ENCODE assay signal across 13 mouse cellular contexts in genomic region chr15:82343368-82344287, GRCm38 (mm10). TPM values are rescaled to one million over a fixed set of nuclear protein-coding genes. Genes with fewer than 3 reads are reported as not detected.
DNase-seq lines count a peak whose midpoint lies in the region; ATAC-seq and TF ChIP-seq lines count a peak whose summit lies in the region.
"Had no signal": no experiment of that assay in that cellular context is flagged by ENCODE, and none has a peak within 500 bp of the region (broad histone marks: within the 10 kb centered on the region; RNA-seq: fewer than 3 reads in every experiment).

No protein-coding gene starts in this region.

- no peak for ATAC-seq in forebrain, embryonic 15.5 days (replicated peaks)
- ATAC-seq in midbrain, postnatal 0 days (ENCODE audit: low FRiP score): no peak
- no peak for ATAC-seq in kidney, embryonic 15.5 days (replicated peaks; ENCODE audit: low FRiP score)
- no peak for ATAC-seq in liver, embryonic 16.5 days (ENCODE audit: low read depth)

- H3K9me3 ChIP-seq in forebrain, embryonic 10.5 days: no peaks in the 10 kb centered on the region
- no peaks in the 10 kb centered on the region for H3K9me3 ChIP-seq in forebrain, embryonic 15.5 days
- no peaks in the 10 kb centered on the region for H3K9me3 ChIP-seq in midbrain, embryonic 10.5 days (replicated peaks)
- no peaks in the 10 kb centered on the region for H3K9me3 ChIP-seq in midbrain, postnatal 0 days (ENCODE audit: low read length)
- no peaks in the 10 kb centered on the region for H3K9me3 ChIP-seq in kidney, embryonic 15.5 days (replicated peaks)
- no peaks in the 10 kb centered on the region for H3K9me3 ChIP-seq in liver, embryonic 16.5 days (replicated peaks; ENCODE audit: control insufficient read depth, low read length)
- H3K9me3 ChIP-seq: heart, embryonic 15.5 days; limb, embryonic 12.5 days had no signal

- peaks cover 16% of the 10 kb centered on the region for H3K36me3 ChIP-seq in forebrain, embryonic 10.5 days (replicated peaks)
- peaks cover 10% of the 10 kb centered on the region for H3K36me3 ChIP-seq in forebrain, embryonic 15.5 days
- peaks cover 14% of the 10 kb centered on the region for H3K36me3 ChIP-seq in midbrain, embryonic 10.5 days
- peaks cover 10% of the 10 kb centered on the region for H3K36me3 ChIP-seq in midbrain, postnatal 0 days (ENCODE audit: insufficient read depth, low read length)
- H3K36me3 ChIP-seq in kidney, embryonic 15.5 days: peaks cover 10% of the 10 kb centered on the region
- H3K36me3 ChIP-seq in liver, embryonic 16.5 days (ENCODE audit: control insufficient read depth, insufficient read depth): peaks cover 20% of the 10 kb centered on the region

- peaks cover 33% of the 10 kb centered on the region for H3K27me3 ChIP-seq in forebrain, embryonic 10.5 days (ENCODE audit: poor library complexity, severe bottlenecking)
- H3K27me3 ChIP-seq in forebrain, embryonic 15.5 days: peaks cover 15% of the 10 kb centered on the region
- peaks cover 34% of the 10 kb centered on the region for H3K27me3 ChIP-seq in midbrain, embryonic 10.5 days (ENCODE audit: low read depth, poor library complexity, severe bottlenecking)
- peaks cover 9% of the 10 kb centered on the region; the same call in 1 of the 2 replicates for H3K27me3 ChIP-seq in midbrain, postnatal 0 days (ENCODE audit: insufficient read depth, low read length)
- no peaks in the 10 kb centered on the region for H3K27me3 ChIP-seq in kidney, embryonic 15.5 days
- no peaks in the 10 kb centered on the region for H3K27me3 ChIP-seq in liver, embryonic 16.5 days (ENCODE audit: control insufficient read depth, insufficient read depth, low read depth, low read length)
- H3K27me3 ChIP-seq: heart, embryonic 15.5 days had no signal

- no peak overlapping the region for H3K4me2 ChIP-seq in forebrain, embryonic 15.5 days (replicated peaks)
- H3K4me2 ChIP-seq in midbrain, postnatal 0 days (ENCODE audit: low read depth, low read length, poor library complexity, severe bottlenecking): no peak overlapping the region
- no peak overlapping the region for H3K4me2 ChIP-seq in kidney, embryonic 15.5 days
- peak overlapping the region; percentile 94 for H3K4me2 ChIP-seq in liver, embryonic 16.5 days (ENCODE audit: low read depth, low read length)
- H3K4me2 ChIP-seq: heart, embryonic 15.5 days; limb, embryonic 12.5 days had no signal

- WGBS in forebrain, embryonic 10.5 days: 92% methylated on average over 27 of the region's 27 CpGs
- WGBS in forebrain, embryonic 15.5 days: 88% methylated on average over 27 of the region's 27 CpGs
- WGBS in midbrain, embryonic 10.5 days: 90% methylated on average over 27 of the region's 27 CpGs
- 90% methylated on average over 27 of the region's 27 CpGs for WGBS in midbrain, postnatal 0 days
- 86% methylated on average over 27 of the region's 27 CpGs for WGBS in kidney, embryonic 15.5 days
- 82% methylated on average over 27 of the region's 27 CpGs for WGBS in liver, embryonic 16.5 days (ENCODE audit: insufficient replicate concordance)

- H3K4me3 ChIP-seq in forebrain, embryonic 10.5 days: no peak overlapping the region
- H3K4me3 ChIP-seq in forebrain, embryonic 15.5 days: no peak overlapping the region
- no peak overlapping the region for H3K4me3 ChIP-seq in midbrain, embryonic 10.5 days
- no peak overlapping the region for H3K4me3 ChIP-seq in midbrain, postnatal 0 days (ENCODE audit: low read depth, low read length)
- no peak overlapping the region for H3K4me3 ChIP-seq in kidney, embryonic 15.5 days (replicated peaks)
- H3K4me3 ChIP-seq in liver, embryonic 16.5 days (ENCODE audit: low read depth, low read length): peak overlapping the region; percentile 69
- H3K4me3 ChIP-seq: heart, embryonic 15.5 days; limb, embryonic 12.5 days had no signal

- peak overlapping the region; percentile 1 for H3K27ac ChIP-seq in forebrain, embryonic 10.5 days
- no peak overlapping the region for H3K27ac ChIP-seq in forebrain, embryonic 15.5 days (replicated peaks)
- H3K27ac ChIP-seq in midbrain, embryonic 10.5 days (replicated peaks): 0 out of 2 replicates have a peak overlapping the region, but pooled peaks have one; percentile 15
- no peak overlapping the region for H3K27ac ChIP-seq in midbrain, postnatal 0 days (ENCODE audit: low read depth, low read length)
- peak overlapping the region; percentile 41 for H3K27ac ChIP-seq in kidney, embryonic 15.5 days
- peak overlapping the region; percentile 100 for H3K27ac ChIP-seq in liver, embryonic 16.5 days (ENCODE audit: low read length)
- H3K27ac ChIP-seq: macrophage had no signal

- H3K9ac ChIP-seq in forebrain, embryonic 15.5 days (replicated peaks): no peak overlapping the region
- no peak overlapping the region for H3K9ac ChIP-seq in midbrain, postnatal 0 days (replicated peaks; ENCODE audit: low read length, poor library complexity, severe bottlenecking)
- H3K9ac ChIP-seq in kidney, embryonic 15.5 days: no peak overlapping the region
- peak overlapping the region; percentile 96 for H3K9ac ChIP-seq in liver, embryonic 16.5 days (ENCODE audit: low read depth, low read length)
- H3K9ac ChIP-seq: heart, embryonic 15.5 days; limb, embryonic 12.5 days had no signal

- peak; percentile 13 for DNase-seq in forebrain, embryonic 10.5 days (ENCODE audit: extremely low spot score, low spot score)
- DNase-seq in midbrain, embryonic 10.5 days (ENCODE audit: low spot score): no peak
- no peak for DNase-seq in midbrain, postnatal 0 days (ENCODE audit: low spot score)
- no peak for DNase-seq in thymus, postnatal 10 days (ENCODE audit: low spot score in 2 of 2)
- DNase-seq in gastrocnemius, postnatal 10 days: no peak
- DNase-seq: B cell, adult 2 months; thymus, postnatal 14 days had no signal

- peaks cover 52% of the 10 kb centered on the region for H3K4me1 ChIP-seq in forebrain, embryonic 10.5 days
- H3K4me1 ChIP-seq in forebrain, embryonic 15.5 days: peaks cover 24% of the 10 kb centered on the region
- peaks cover 49% of the 10 kb centered on the region for H3K4me1 ChIP-seq in midbrain, embryonic 10.5 days
- H3K4me1 ChIP-seq in midbrain, postnatal 0 days (ENCODE audit: insufficient read depth, low read length): peaks cover 7% of the 10 kb centered on the region; the same call in 1 of the 2 replicates
- peaks cover 58% of the 10 kb centered on the region for H3K4me1 ChIP-seq in kidney, embryonic 15.5 days
- H3K4me1 ChIP-seq in liver, embryonic 16.5 days (ENCODE audit: control insufficient read depth, low read depth, low read length): peaks cover 80% of the 10 kb centered on the region

- TF ChIP-seq CTCF in midbrain, postnatal 0 days (IDR thresholded peaks at IDR 0.05): no peak

RNA-seq across cellular contexts. Expression of gene Smdt1, which starts 4.9 kb away (rescaled TPM):
- 218 and 236 TPM in 2 replicates for polyA plus RNA-seq in forebrain, embryonic 10.5 days (2016; fragmentation: Nextera tagmentation; extraction: Ambion mirVana)
- polyA plus RNA-seq in forebrain, embryonic 15.5 days (2015; fragmentation: Nextera tagmentation; extraction: Ambion mirVana): 292 and 313 TPM in 2 replicates
- polyA plus RNA-seq in midbrain, embryonic 10.5 days (2016; fragmentation: Nextera tagmentation; extraction: Ambion mirVana): 253 and 265 TPM in 2 replicates
- total RNA-seq in midbrain, postnatal 0 days (2014; rRNA removed): 186 and 226 TPM in 2 replicates
- 352 and 383 TPM in 2 replicates for polyA plus RNA-seq in midbrain, postnatal 0 days (2015; fragmentation: Nextera tagmentation; extraction: Ambion mirVana)
- polyA plus RNA-seq in kidney, embryonic 15.5 days (2015; fragmentation: Nextera tagmentation; extraction: Ambion mirVana): 296 and 297 TPM in 2 replicates
- polyA plus RNA-seq in liver, embryonic 16.5 days (2015; fragmentation: Nextera tagmentation; extraction: Ambion mirVana): 170 and 175 TPM in 2 replicates
- total RNA-seq in gastrocnemius, postnatal 10 days (2021): 100 to 1,000 TPM; 143 to 156 TPM

RNA-seq across cellular contexts. Expression of gene Pheta2, which starts 4.9 kb away (rescaled TPM):
- polyA plus RNA-seq in forebrain, embryonic 10.5 days (2016; fragmentation: Nextera tagmentation; extraction: Ambion mirVana): 3.7 and 4.3 TPM in 2 replicates
- 1.4 and 1.5 TPM in 2 replicates for polyA plus RNA-seq in forebrain, embryonic 15.5 days (2015; fragmentation: Nextera tagmentation; extraction: Ambion mirVana)
- 4.2 and 5.4 TPM in 2 replicates for polyA plus RNA-seq in midbrain, embryonic 10.5 days (2016; fragmentation: Nextera tagmentation; extraction: Ambion mirVana)
- 0.28 and 1.5 TPM in 2 replicates for total RNA-seq in midbrain, postnatal 0 days (2014; rRNA removed)
- polyA plus RNA-seq in midbrain, postnatal 0 days (2015; fragmentation: Nextera tagmentation; extraction: Ambion mirVana): 0.82 and 0.88 TPM in 2 replicates
- 11.0 and 12.0 TPM in 2 replicates for polyA plus RNA-seq in kidney, embryonic 15.5 days (2015; fragmentation: Nextera tagmentation; extraction: Ambion mirVana)
- 38.9 and 43.4 TPM in 2 replicates for polyA plus RNA-seq in liver, embryonic 16.5 days (2015; fragmentation: Nextera tagmentation; extraction: Ambion mirVana)
- total RNA-seq in gastrocnemius, postnatal 10 days (2021): 1 to 10 TPM; 3.0 to 4.9 TPM

RNA-seq across cellular contexts. Expression of gene Naga, which starts 4.9 kb away (rescaled TPM):
- polyA plus RNA-seq in forebrain, embryonic 10.5 days (2016; fragmentation: Nextera tagmentation; extraction: Ambion mirVana): 20.5 and 20.8 TPM in 2 replicates
- polyA plus RNA-seq in forebrain, embryonic 15.5 days (2015; fragmentation: Nextera tagmentation; extraction: Ambion mirVana): 23.2 and 23.9 TPM in 2 replicates
- 22.4 and 27.2 TPM in 2 replicates for polyA plus RNA-seq in midbrain, embryonic 10.5 days (2016; fragmentation: Nextera tagmentation; extraction: Ambion mirVana)
- 36.6 and 38.0 TPM in 2 replicates for total RNA-seq in midbrain, postnatal 0 days (2014; rRNA removed)
- 25.0 and 30.8 TPM in 2 replicates for polyA plus RNA-seq in midbrain, postnatal 0 days (2015; fragmentation: Nextera tagmentation; extraction: Ambion mirVana)
- polyA plus RNA-seq in kidney, embryonic 15.5 days (2015; fragmentation: Nextera tagmentation; extraction: Ambion mirVana): 61.1 and 61.7 TPM in 2 replicates
- polyA plus RNA-seq in liver, embryonic 16.5 days (2015; fragmentation: Nextera tagmentation; extraction: Ambion mirVana): 48.2 and 51.1 TPM in 2 replicates
- 10 to 100 TPM; 24.6 to 27.3 TPM for total RNA-seq in gastrocnemius, postnatal 10 days (2021)

RNA-seq across cellular contexts. Expression of gene Ndufa6, which starts 10.5 kb away (rescaled TPM):
- polyA plus RNA-seq in forebrain, embryonic 10.5 days (2016; fragmentation: Nextera tagmentation; extraction: Ambion mirVana): 228 and 249 TPM in 2 replicates
- polyA plus RNA-seq in forebrain, embryonic 15.5 days (2015; fragmentation: Nextera tagmentation; extraction: Ambion mirVana): 322 and 334 TPM in 2 replicates
- polyA plus RNA-seq in midbrain, embryonic 10.5 days (2016; fragmentation: Nextera tagmentation; extraction: Ambion mirVana): 258 and 270 TPM in 2 replicates
- total RNA-seq in midbrain, postnatal 0 days (2014; rRNA removed): 241 and 287 TPM in 2 replicates
- 481 and 482 TPM in 2 replicates for polyA plus RNA-seq in midbrain, postnatal 0 days (2015; fragmentation: Nextera tagmentation; extraction: Ambion mirVana)
- polyA plus RNA-seq in kidney, embryonic 15.5 days (2015; fragmentation: Nextera tagmentation; extraction: Ambion mirVana): 428 and 459 TPM in 2 replicates
- 348 and 350 TPM in 2 replicates for polyA plus RNA-seq in liver, embryonic 16.5 days (2015; fragmentation: Nextera tagmentation; extraction: Ambion mirVana)
- total RNA-seq in gastrocnemius, postnatal 10 days (2021): 100 to 1,000 TPM; 362 to 411 TPM

RNA-seq across cellular contexts. Expression of gene Cyp2d22, which starts 36.4 kb away (rescaled TPM):
- polyA plus RNA-seq in forebrain, embryonic 10.5 days (2016; fragmentation: Nextera tagmentation; extraction: Ambion mirVana): 3.0 and 3.8 TPM in 2 replicates
- polyA plus RNA-seq in forebrain, embryonic 15.5 days (2015; fragmentation: Nextera tagmentation; extraction: Ambion mirVana): 1.9 and 2.7 TPM in 2 replicates
- polyA plus RNA-seq in midbrain, embryonic 10.5 days (2016; fragmentation: Nextera tagmentation; extraction: Ambion mirVana): 2.8 and 4.5 TPM in 2 replicates
- 1.6 and 2.4 TPM in 2 replicates for total RNA-seq in midbrain, postnatal 0 days (2014; rRNA removed)
- polyA plus RNA-seq in midbrain, postnatal 0 days (2015; fragmentation: Nextera tagmentation; extraction: Ambion mirVana): 1.7 and 2.2 TPM in 2 replicates
- 12.9 and 18.6 TPM in 2 replicates for polyA plus RNA-seq in kidney, embryonic 15.5 days (2015; fragmentation: Nextera tagmentation; extraction: Ambion mirVana)
- polyA plus RNA-seq in liver, embryonic 16.5 days (2015; fragmentation: Nextera tagmentation; extraction: Ambion mirVana): 20.1 and 20.6 TPM in 2 replicates
- total RNA-seq in gastrocnemius, postnatal 10 days (2021): 10 to 100 TPM; 10.8 to 14.5 TPM
- polyA plus RNA-seq: macrophage had no signal

Comparison
In these comparisons a context has a peak if more than half of its experiments do, and no peak if none do; other contexts are left out.
1. H3K27ac ChIP-seq: peak in forebrain, embryonic 10.5 days (single experiment), midbrain, embryonic 10.5 days (single experiment), kidney, embryonic 15.5 days (single experiment) and liver, embryonic 16.5 days (single experiment); none in forebrain, embryonic 15.5 days (single experiment) and midbrain, postnatal 0 days (single experiment).